Mouse (Mus musculus) cerebellum, postnatal 4 days (tissue): Measurements from ENCODE around the gene Polm.
"Not testable (repeated sequence)": the region's sequence is repeated elsewhere in the genome, so short reads cannot be mapped to it uniquely, and the experiment has no call there.

Source experiments
- DNase-seq, 2 experiments: peaks; one replicate each; pipeline ENCODE4 v3.0.0; 2022; ENCODE audit warnings: low spot score in 2 of 2, mixed read lengths in 1 of 2

Gene Polm

GRCm38 (mm10) chr11:5855902-5856301, 18.1 kb upstream of the Polm start:
- peak in 1 of 2 experiments; percentile 48 for DNase-seq

GRCm38 (mm10) chr11:5855481-5855880, 17.7 kb upstream of the Polm start:
- no peak for DNase-seq

- no peak for DNase-seq
Observed at GRCm38 (mm10) chr11:5852314-5852713, 14.5 kb upstream of the Polm start.

GRCm38 (mm10) chr11:5851021-5851736, 13.4 kb upstream of the Polm start:
- DNase-seq, result no peak

- DNase-seq, result no peak
Observed at GRCm38 (mm10) chr11:5850452-5850851, 12.6 kb upstream of the Polm start.

- no peak for DNase-seq
Observed at GRCm38 (mm10) chr11:5849316-5849715, 11.5 kb upstream of the Polm start.

GRCm38 (mm10) chr11:5848741-5849140, 10.9 kb upstream of the Polm start:
- DNase-seq, result no peak

- DNase-seq, result no peak
Observed at GRCm38 (mm10) chr11:5846639-5847345, 9.0 kb upstream of the Polm start.

GRCm38 (mm10) chr11:5843131-5843530, 5.3 kb upstream of the Polm start:
- no peak for DNase-seq

GRCm38 (mm10) chr11:5841751-5842150, 3.9 kb upstream of the Polm start:
- no peak for DNase-seq

- DNase-seq, result no peak
Observed at GRCm38 (mm10) chr11:5840346-5840745, 2.5 kb upstream of the Polm start.

- DNase-seq, result peak in 1 of 2 experiments; percentile 60
Observed at GRCm38 (mm10) chr11:5836126-5836525, 1.7 kb downstream of the Polm start.

- no peak for DNase-seq
Observed at GRCm38 (mm10) chr11:5835057-5835456, 2.8 kb downstream of the Polm start.

- no peak for DNase-seq
Observed at GRCm38 (mm10) chr11:5834506-5834905, 3.3 kb downstream of the Polm start.

- no peak for DNase-seq
Observed at GRCm38 (mm10) chr11:5829327-5829726, 8.5 kb downstream of the Polm start.

GRCm38 (mm10) chr11:5828509-5829191, 9.2 kb downstream of the Polm start:
- DNase-seq, result no peak

GRCm38 (mm10) chr11:5827931-5828330, 9.9 kb downstream of the Polm start:
- no peak for DNase-seq

- DNase-seq, result no peak
Observed at GRCm38 (mm10) chr11:5825432-5825831, 12.4 kb downstream of the Polm start.

- DNase-seq, result no peak
Observed at GRCm38 (mm10) chr11:5819223-5819622, 18.6 kb downstream of the Polm start.

- no peak for DNase-seq
Observed at GRCm38 (mm10) chr11:5813381-5813780, 24.4 kb downstream of the Polm start.

GRCm38 (mm10) chr11:5809487-5809886, 28.3 kb downstream of the Polm start:
- DNase-seq, result not testable (repeated sequence)

- DNase-seq, result no peak
Observed at GRCm38 (mm10) chr11:5807956-5808355, 29.9 kb downstream of the Polm start.

GRCm38 (mm10) chr11:5805711-5806110, 32.1 kb downstream of the Polm start:
- DNase-seq, result no peak
